Mouse (Mus musculus) c-Kit-positive CD71-negative TER-119-negative erythroid progenitor cells, embryonic 14.5 days (primary cell): ENCODE measurements around the gene Cbll1.
"Not testable (repeated sequence)": the region's sequence is repeated elsewhere in the genome, so short reads cannot be mapped to it uniquely, and the experiment has no call there.

Experiments used
- DNase-seq: peaks from one replicate; pipeline ENCODE4 v3.0.0-alpha.2; 2013; ENCODE audit warnings: low read depth

Cbll1 gene

DNA sequence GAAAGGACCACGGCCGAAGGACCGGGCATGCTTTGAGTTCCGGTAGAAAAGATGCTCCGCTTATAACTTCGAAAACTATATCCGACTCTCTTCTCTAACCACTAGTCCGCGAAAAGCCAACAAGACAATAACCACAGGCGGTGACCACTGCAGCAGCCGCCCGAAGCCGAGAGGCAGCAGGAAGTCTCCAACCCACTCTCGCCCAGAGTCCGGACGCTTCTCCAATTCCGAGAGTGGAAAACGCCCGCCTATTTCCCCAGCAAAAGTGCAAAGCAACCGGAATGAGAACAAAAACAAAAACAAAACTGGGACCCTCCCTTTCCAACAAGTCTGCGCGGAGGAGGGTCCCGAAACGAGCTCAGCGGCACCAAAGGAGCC lies 491 bp downstream of the Cbll1 start:
- peak; percentile 14 for DNase-seq

DNA sequence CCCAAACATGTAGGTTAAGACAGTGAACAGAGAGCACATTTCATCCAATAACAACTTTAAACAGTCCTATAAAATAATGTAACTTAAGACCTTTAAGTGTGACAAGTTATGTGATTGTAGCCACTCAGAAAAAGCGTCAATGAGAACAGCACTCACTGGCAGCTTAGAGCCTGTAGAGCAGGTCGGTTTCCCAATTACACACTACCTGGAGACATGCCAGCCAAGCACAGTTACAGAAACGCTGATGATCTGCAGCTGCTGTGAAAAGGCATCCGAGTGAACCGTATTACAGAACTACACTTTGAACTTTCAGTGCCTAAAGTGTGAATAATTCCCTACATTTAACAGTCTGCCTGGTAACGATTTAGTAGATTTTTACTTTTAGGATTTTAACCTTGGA lies 13.0 kb downstream of the Cbll1 start:
- no peak for DNase-seq

DNA sequence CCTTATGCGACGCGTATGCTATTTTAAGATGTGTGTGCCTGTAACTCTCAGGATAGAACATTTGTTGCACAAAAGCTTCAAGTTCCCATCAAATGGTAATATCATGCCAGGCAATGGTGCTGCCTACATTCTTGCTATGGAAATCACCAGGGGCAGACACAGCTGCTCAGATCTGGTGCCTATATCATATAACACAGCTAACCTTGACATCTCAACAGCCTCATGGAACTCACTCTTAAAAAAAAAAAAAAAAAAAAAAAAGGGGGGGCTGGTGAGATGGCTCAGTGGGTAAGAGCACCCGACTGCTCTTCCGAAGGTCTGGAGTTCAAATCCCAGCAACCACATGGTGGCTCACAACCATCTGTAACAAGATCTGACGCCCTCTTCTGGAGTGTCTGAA lies 21.2 kb downstream of the Cbll1 start:
- DNase-seq, result not testable (repeated sequence)

GRCm38 (mm10) chr12:31462615-31463014 lies 36.8 kb downstream of the Cbll1 start:
- DNase-seq, result no peak

DNA sequence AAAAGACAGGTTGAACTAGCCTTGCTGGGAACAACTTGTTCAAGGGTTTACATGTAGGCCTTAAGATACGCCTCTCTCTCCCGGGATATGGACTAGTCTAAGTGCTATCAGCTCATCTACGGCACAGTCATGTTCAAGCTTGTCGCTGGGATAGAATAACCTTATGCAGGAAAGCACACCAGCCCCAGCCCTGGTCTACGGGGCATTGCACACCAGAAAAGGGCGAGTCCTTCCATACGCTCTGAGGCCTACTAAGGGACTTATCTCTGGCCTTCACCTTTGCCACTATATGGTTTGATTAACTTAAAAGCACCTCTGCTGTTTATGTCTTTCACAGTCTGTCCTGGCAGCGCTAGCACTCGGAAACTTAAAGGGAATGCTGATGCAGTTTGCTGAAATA lies 38.0 kb downstream of the Cbll1 start:
- DNase-seq, result no peak

GRCm38 (mm10) chr12:31460270-31460669 lies 39.1 kb downstream of the Cbll1 start:
- DNase-seq, result not testable (repeated sequence)

- DNase-seq, result no peak
Observed at GRCm38 (mm10) chr12:31458474-31458873, 40.9 kb downstream of the Cbll1 start.

- DNase-seq, result no peak
Observed at GRCm38 (mm10) chr12:31456271-31456670, 43.1 kb downstream of the Cbll1 start.

DNA sequence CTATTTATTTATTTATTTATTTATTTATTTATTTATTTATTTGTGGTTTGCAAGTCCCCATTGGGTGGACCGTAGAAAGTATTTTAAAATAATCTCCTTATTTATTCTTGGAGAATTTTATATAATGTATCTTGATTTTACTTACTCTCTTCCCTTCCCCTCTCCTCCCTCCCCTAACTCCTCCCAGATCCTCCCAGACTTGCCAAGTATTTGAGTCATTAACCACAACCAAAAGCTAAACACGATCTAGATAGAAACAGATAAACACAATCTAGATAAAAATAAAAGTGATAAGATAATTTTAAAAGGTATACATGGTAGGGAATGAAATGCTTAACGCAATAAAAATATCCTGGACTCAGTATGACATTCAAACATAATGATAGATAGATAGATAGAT lies 50.1 kb downstream of the Cbll1 start:
- DNase-seq, result no peak

DNA sequence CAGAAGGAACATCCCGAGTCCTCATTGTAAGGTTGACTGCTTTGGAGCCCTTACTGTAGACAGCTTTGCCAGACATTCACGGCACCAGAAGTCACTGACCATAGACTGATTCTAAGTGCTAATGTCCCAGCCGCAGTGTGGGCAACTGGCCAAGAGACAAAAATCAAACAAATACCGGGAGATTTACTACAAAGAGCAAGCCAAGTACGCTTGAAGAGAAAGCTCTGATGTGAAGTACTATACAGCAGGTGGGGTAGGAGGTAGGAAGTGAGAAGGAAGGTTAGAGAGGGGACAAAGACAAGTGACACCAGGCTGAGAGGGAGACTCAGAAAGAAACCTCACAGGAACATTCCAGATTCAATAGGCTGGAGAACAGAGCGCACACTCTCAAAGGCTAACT lies 54.6 kb downstream of the Cbll1 start:
- no peak for DNase-seq

DNA sequence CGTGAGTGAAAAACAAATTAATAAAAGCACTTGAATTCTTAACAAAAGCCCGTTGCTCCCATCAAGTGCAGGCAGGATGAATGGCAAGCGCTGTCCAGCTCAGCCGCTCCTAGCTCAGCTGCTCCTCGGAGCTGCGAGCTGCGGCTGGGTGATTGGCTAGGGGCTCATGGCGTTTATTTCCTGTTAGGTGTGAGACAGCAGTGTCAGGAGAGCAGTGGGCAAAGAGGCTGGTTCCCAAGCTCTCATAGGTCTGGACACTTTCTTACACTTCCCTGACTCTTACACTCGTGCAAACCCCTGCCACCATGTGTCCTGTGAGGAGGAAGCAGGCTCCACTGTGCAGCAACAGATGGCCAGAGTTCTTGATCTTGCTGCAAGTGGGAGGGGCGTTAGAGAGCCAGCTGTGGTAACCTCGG lies 55.3 kb downstream of the Cbll1 start:
- peak; percentile 26 for DNase-seq

DNA sequence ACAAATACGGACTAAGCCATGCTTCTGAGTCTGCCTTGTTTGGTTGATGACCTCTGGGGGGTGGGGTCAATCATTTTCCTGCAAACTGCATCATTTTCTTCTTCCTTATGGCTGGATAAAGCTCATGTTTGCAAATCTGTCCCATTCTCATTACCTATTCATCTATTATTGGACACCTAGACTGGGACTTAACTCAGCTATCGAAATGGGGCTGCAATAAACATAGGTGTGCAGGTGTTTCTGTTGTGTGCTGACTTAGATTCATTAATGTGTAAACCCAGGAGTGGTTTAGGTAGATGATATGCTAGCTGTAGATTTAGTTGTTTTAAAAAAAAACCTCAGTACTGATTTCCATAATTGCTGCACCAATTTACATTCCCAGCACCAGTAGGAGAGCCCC lies 59.8 kb downstream of the Cbll1 start:
- no peak for DNase-seq

- no peak for DNase-seq
Observed at GRCm38 (mm10) chr12:31437791-31438190, 61.6 kb downstream of the Cbll1 start.
